Mouse (Mus musculus) bone marrow macrophage, adult 2 months (primary cell): Measurements from ENCODE around the gene Dyrk1a. TPM values are rescaled to one million over a fixed set of nuclear protein-coding genes. Genes with fewer than 3 reads are reported as not detected.

Experiments
- H3K27ac ChIP-seq: 2 replicates; pipeline ENCODE4 v1.5.1; 2012; ENCODE audit warnings: low read depth, low read length; ENCODE audit not compliant: insufficient read depth
- H3K4me1 ChIP-seq: 2 replicates; pipeline ENCODE4 v1.6.1; 2012; ENCODE audit warnings: low read length; ENCODE audit not compliant: control insufficient read depth, insufficient read depth
- H3K4me3 ChIP-seq: 2 replicates; pipeline ENCODE4 v1.5.1; 2012; ENCODE audit warnings: mild to moderate bottlenecking, low read length, moderate library complexity; ENCODE audit not compliant: insufficient read depth
- CTCF ChIP-seq: IDR thresholded peaks from 2 replicates; pipeline ENCODE4 v1.5.1; 2012; ENCODE audit warnings: low read depth, mild to moderate bottlenecking, low read length, moderate library complexity
- POLR2A ChIP-seq: IDR thresholded peaks from 2 replicates; pipeline ENCODE4 v1.6.1; 2012; ENCODE audit warnings: mild to moderate bottlenecking, low read depth, low read length, borderline replicate concordance
- polyA plus RNA-seq: library from polyadenylated mRNA; stranded (reverse); fragments of >200 nt; gene quantifications from 2 replicates; pipeline ENCODE4 v1.2.4, GENCODE M21; 2012; ENCODE audit not compliant: missing spikeins, insufficient read depth, insufficient read length

Dyrk1a gene
- polyA plus RNA-seq, 1 experiment: 34.4 TPM

GRCm38 (mm10) chr16:94720476-94721153 lies 150.8 kb downstream of the Dyrk1a start:
- Histone ChIP-seq H3K4me3 (no peak overlapping the region), H3K27ac (no peak overlapping the region), H3K4me1 (peaks cover 5% of the 10 kb centered on the region; the same call in 1 of the 2 replicates)
- TF ChIP-seq CTCF (no peak), POLR2A (no peak)

- H3K4me1 ChIP-seq: peaks cover 5% of the 10 kb centered on the region; the same call in 1 of the 2 replicates
- no peak for TF ChIP-seq POLR2A
- no peak for TF ChIP-seq CTCF
- no peak overlapping the region for H3K27ac ChIP-seq
- H3K4me3 ChIP-seq: no peak overlapping the region
These were observed 151.8 kb downstream of the Dyrk1a start for GRCm38 (mm10) chr16:94721549-94722006.

GRCm38 (mm10) chr16:94722936-94723335 lies 153.1 kb downstream of the Dyrk1a start:
- peaks cover 5% of the 10 kb centered on the region; the same call in 1 of the 2 replicates for H3K4me1 ChIP-seq
- H3K4me3 ChIP-seq: no peak overlapping the region
- H3K27ac ChIP-seq: no peak overlapping the region
- TF ChIP-seq POLR2A (no peak), CTCF (no peak)

- Histone ChIP-seq H3K4me3 (peak overlapping the region; percentile 66), H3K27ac (peak overlapping the region; percentile 2; the same call in 1 of the 2 replicates), H3K4me1 (peaks cover 5% of the 10 kb centered on the region; the same call in 1 of the 2 replicates)
- TF ChIP-seq CTCF (no peak), POLR2A (no peak)
These were observed 154.3 kb downstream of the Dyrk1a start for GRCm38 (mm10) chr16:94724061-94724596.

- H3K4me1 ChIP-seq: peaks cover 5% of the 10 kb centered on the region; the same call in 1 of the 2 replicates
- TF ChIP-seq POLR2A (no peak), CTCF (no peak)
- H3K4me3 ChIP-seq: peak overlapping the region; percentile 66
- H3K27ac ChIP-seq: peak overlapping the region; percentile 2; the same call in 1 of the 2 replicates
These were observed 155.0 kb downstream of the Dyrk1a start for GRCm38 (mm10) chr16:94724747-94725211.

- Histone ChIP-seq H3K4me3 (no peak overlapping the region), H3K4me1 (no peaks in the 10 kb centered on the region), H3K27ac (no peak overlapping the region)
- no peak for TF ChIP-seq CTCF
- TF ChIP-seq POLR2A: no peak
These were observed 159.4 kb downstream of the Dyrk1a start for GRCm38 (mm10) chr16:94729236-94729635.

- no peak for TF ChIP-seq CTCF
- TF ChIP-seq POLR2A: no peak
- Histone ChIP-seq H3K27ac (no peak overlapping the region), H3K4me3 (no peak overlapping the region), H3K4me1 (no peaks in the 10 kb centered on the region)
These were observed 161.2 kb downstream of the Dyrk1a start for GRCm38 (mm10) chr16:94731027-94731426.

GRCm38 (mm10) chr16:94735472-94735871 lies 165.7 kb downstream of the Dyrk1a start:
- TF ChIP-seq POLR2A (no peak), CTCF (no peak)
- H3K4me1 ChIP-seq: no peaks in the 10 kb centered on the region
- H3K27ac ChIP-seq: no peak overlapping the region
- no peak overlapping the region for H3K4me3 ChIP-seq

- no peak overlapping the region for H3K4me3 ChIP-seq
- no peak overlapping the region for H3K27ac ChIP-seq
- TF ChIP-seq POLR2A (no peak), CTCF (no peak)
- H3K4me1 ChIP-seq: no peaks in the 10 kb centered on the region
These were observed 166.9 kb downstream of the Dyrk1a start for GRCm38 (mm10) chr16:94736462-94737358.
